Mouse (Mus musculus) liver, adult (tissue): Measurements from ENCODE around the gene Mmp24.
A peak's percentile ranks its signal among the peaks of the same experiment; 100 is the strongest.

Experiments
- GATA4 ChIP-seq: IDR thresholded peaks from 2 replicates; pipeline ENCODE4 v1.6.1; 2014; ENCODE audit warnings: mild to moderate bottlenecking, low read length; ENCODE audit not compliant: insufficient replicate concordance

Gene Mmp24

DNA sequence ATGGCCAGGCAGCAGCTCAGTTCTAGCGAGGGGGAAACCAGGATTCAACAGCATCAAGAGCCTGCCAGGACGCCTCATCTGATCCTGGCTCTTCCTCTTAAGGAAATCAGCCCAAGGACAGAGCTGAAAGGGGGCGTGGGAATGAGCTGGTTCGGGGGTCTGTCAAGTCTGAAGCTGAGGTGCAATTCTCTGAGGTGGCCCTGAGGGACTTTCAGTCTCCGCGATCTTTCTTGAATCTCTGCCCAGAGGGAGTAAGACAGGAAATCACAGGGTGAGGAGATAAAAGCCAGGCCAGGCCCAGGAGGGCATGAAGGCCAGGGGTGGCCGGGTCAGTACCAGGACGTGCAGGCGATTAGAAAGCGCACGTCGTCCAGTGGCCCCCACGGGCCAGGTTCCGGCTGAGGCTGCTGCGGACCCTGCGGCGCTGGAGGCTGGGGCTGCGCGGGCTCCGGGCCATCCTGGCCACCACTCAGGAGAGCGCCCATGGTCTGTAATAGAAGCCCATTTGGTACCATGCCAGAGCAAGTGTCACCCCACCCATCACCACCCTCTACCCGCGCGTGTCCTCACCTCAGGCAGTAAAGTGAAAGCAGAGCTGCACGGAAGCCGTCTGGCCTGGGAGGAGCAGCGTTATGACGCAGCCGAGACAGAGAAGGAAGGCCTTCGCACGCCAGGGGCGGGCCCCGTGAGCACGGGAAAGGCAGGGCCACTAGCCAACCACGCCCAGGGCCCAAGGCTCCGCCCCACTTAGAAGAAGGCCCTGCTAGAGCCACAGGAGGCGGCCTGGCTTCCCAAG lies 43.7 kb downstream of the Mmp24 start:
- peak; percentile 90; the same call in 1 of the 2 replicates for TF ChIP-seq GATA4

DNA sequence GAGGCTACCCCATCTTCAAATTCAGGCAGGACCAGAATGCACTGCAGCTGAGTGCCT lies 44.1 kb downstream of the Mmp24 start, which contains the start of gene BC029722:
TSS of gene BC029722 (minus strand) at position 35 of the 57 bp plus-strand sequence.
- TF ChIP-seq GATA4, result no peak

DNA sequence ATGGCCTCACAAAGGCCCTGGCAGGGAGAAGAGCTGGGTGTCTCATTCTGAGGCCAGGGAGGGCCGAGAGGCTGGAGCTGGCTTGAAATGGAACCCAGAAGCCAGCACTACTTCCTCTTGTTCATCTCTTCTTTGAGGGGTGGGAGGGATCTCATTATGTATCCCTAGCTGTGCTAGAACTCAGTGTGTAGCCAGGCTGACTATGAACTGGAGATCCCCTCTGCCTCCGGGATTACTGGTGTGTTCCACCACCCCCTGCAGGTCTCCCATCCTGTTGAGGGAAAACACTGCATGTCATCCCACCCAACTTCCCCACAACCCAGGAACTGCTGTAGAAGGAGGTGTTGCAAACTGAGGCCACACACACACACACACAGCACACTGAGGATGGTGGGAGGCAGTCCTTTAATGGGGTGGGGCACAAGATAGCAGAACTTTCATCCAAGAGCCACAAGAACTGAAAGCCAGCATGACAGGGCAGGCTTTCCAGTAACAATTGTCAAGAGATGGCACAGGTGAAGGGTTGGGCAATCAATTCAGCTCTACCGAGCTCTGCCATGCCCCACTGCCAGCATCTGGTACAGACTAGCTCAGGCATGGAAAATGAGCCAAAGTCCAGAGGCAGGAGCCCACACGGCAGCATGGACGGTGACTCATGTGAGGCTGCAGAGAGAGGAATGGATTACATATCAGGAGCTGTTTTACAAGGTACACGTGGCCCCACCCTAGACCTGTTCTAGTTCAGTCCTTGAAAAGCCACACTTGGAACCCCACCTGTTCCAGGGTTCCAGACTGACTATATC lies 44.5 kb downstream of the Mmp24 start:
- no peak for TF ChIP-seq GATA4

DNA sequence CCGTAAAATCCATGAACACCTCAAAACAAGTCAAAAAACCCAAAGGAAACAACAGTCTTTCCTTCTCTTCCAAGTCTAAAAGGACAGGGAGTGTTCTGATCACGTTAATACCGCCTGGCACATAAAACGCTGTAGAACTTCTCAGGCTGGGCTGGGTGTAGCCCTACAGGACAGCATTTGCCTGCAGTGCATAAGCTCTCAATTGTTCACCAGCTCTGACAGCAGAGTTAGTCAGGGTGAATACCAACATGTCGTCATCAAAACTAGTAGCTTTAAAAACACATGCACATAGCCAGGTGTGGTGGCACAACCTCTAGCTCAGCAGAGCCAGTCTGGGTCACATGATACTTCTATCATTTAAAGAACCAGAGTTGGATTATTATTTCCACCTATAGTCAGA lies 45.6 kb downstream of the Mmp24 start:
- TF ChIP-seq GATA4, result no peak

DNA sequence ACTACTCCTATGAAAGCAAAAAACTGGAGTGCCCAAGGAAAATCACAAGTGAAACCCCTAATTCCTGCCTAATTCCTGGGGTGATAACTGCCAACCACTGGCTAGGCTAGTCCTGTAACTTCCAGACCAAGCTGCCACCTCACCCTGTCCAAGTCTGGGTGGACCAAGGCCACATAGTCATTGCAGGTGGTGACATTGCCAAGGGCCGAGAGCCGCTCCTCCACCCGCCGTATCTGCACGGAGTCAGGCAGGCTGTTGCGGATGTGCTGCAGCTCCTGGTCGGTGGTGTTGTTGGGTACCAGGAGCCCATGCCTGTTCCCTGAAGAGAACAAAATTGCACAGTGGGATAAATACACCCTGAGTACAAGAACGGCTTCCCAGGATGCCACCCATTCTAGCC lies 48.6 kb downstream of the Mmp24 start:
- TF ChIP-seq GATA4, result no peak

DNA sequence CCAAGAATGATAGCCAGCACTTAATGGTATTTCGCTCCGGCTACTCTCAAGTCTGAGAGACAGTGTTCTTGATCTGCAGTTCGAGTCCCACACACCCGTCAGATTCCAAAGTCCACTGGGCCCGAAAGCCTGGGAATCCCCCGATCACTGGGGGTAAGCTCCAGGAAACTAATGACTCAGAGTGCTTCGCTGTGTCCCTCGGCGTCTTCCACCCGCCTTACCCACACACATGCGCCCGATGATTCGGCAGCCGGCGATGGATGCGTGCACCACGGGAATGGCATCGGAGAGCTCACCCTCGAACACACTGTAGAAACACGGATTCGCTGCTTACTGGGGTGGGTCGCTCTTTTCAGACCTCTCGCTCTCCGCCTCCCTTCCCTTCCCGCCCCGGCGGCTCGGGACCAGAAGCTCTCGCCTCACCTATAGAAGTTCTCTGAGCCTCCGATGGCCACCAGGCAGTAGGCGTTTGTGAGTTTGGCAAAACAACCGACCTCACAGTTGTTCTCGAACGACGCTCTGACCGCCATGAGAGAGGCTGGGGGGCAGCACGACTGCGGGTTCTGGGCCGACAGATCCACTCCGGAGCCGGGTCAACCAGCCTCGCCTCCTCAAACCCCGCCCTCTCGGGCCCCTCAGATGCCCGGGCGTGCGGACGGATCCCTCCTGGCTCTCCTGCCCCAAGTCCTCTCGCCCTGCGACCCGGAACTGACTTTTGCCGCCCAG lies 50.9 kb downstream of the Mmp24 start:
- TF ChIP-seq GATA4, result no peak

DNA sequence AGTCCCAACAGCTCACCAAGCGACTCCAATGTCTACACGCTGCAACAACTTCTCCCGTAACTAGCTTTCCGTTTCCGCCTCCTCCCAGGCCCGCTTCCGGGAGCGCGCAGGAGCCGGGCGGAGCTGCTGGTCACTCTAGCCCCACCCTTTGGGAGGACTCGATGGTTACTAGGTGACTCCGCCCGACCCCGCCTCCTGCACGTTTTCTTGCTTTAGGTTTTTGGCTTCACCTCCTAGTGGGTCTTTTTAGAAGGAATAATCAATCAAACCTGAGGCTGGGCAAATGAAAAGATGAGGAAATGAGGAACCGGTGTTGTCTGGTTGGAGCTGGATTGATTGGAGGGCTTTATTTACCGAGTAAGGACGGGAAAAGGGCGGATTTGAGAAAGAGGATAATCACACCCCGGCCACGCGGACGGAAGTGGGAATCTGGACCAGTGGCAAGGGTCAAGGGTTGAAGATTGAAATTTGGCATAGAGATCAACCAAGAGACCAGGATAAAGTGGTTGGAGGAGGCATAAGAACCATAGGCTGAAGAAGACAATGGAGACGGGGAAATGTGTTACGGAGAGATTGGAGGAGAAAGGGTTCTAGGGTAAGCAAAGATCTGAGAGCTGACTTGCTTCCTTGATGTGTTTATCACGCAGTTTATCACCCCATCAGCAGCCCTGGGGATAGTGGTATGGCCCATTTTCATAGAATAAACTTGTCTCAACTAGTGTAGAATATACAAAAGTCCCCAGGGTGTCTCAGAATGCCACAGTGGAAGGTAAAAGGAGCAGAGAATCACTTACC lies 51.7 kb downstream of the Mmp24 start, which contains the start of gene Eif6:
TSS of gene Eif6 (minus strand) at position 296 of the 795 bp plus-strand sequence.
- TF ChIP-seq GATA4, result peak; percentile 14; the same call in 1 of the 2 replicates

DNA sequence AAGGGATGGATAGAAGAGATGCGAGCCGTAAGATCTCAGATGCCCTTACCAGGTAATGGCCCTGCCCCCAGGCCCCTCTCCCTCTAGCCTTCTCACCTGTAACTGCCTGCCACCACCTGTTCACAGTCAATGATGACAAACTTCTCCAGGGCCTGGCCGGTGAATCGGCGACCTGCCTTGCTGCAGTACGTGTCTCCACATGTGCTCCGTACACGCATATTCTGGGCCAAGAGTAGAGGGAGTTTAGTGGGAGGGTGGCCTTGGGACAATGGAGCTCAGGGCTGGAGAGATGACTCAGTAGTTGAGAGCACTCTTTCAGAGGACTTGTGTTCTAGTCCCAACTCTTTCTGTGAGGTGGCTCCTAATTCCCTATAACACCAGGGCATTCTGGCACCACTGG lies 55.7 kb downstream of the Mmp24 start:
- TF ChIP-seq GATA4, result no peak

DNA sequence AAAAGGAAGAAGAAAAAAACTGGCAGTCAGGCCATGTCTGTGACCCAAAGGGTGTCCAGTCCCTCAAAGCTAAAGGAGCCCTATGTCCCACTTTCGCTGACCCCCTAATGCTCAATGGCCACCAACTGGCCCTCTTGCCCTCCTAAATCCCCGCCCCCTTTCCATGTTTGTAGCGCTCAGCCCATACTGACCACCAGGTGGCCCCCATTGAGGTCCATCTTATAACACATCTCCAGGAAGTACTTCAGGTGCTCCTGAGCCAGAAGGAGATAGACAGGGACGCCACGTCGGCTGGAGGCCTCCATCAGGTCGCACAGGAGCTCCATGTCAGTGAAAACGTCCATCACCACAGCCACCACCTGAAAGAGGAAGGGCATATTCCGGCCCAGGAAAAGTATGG lies 56.2 kb downstream of the Mmp24 start:
- TF ChIP-seq GATA4, result no peak

DNA sequence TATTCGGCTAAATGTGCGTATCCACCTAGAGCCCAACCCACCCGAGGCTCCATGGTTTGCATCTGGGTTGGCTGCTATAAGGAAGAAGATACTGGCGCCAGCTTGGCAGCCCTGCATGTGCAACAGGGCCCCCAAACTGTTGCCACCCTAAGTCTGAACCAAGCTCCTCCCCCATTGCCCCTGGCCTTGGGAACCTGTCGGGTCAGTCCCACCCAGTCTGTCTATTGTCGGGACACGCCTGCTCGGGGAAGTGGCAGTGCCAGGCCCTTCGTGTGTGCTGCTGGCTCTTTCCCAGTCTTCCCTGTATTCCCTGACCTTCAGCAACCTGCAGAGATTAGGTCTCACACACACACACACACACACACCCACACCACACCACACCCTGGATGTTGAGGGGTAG lies 59.6 kb downstream of the Mmp24 start, which contains the start of gene Fam83c:
TSS of gene Fam83c (minus strand) at position 123 of the 400 bp plus-strand sequence.
- no peak for TF ChIP-seq GATA4

DNA sequence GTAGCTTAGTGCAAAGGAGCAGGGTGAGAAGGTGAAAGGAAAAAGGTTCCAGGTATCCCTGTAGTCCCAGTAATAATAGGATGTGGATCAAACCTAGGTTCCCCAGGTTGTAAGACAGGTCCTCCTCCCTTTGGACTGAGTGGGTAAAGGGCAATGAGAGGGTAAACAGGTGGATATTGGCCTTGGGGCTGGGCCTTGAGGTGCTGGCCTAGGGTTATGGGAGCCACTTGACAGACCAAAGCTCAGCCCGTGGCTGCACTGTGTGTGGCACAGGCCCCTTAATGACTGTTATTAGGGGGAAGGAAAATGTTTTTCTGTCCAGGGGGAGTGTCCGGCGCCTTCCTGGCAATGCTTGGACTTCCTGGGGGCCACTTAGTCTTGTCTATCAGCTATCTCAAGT lies 62.8 kb downstream of the Mmp24 start:
- TF ChIP-seq GATA4, result no peak

DNA sequence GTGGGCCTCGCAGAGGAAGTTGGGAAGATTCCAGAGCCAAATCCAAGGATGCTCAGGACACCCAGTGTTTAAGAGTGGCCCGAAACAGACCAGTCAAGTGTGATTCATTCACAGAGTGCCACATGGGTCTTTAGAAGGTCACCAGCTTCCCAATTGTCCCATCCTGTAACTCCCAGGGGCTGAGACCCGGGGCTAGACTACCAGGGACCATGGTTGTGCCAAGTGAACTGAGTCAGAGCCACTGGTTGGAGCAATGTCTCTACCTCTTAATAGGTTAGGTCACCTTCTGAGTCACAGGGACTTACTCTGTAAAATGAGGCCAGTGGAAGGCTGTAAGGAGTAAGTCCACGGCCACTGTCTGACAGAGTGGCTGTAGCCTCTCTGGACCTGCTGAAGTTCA lies 63.8 kb downstream of the Mmp24 start:
- TF ChIP-seq GATA4, result no peak

DNA sequence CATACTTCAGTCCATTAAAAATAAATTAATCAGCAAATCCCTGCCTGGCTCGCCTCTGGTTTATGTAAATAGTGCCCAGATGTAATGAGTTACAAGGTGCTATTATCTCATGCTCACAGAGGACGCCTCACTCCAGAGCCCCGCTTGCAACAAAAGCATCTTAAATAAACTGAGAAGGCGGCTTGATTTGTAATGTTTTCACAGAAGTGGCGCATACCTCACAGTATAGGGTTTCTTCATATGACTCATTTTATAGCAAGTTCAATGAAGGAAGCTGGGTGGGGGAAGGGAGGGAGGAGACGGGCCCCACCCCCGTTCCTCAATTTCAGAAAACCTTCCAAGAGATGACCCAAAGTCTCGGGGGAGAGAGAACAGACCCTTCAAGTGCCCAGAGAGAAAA lies 71.8 kb downstream of the Mmp24 start:
- no peak for TF ChIP-seq GATA4

DNA sequence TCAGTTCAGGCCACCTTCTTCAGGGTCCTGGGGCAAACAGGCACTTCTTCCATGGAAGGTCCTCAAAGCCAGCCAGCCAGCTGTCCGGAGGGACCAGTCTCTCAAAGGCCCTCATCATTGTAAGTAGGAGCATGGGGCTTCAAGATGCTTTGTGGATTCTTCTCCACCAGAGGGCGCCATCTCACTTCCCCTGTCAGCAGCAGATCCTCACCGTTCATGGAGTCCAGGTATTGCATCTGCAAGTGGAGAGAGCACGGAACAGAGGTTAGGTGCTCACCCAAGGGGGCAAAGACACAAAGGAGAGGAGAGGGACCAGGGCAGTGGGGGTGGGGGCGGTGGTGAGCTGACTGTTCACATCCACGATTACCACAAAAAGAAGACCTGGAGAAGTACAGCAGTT lies 73.1 kb downstream of the Mmp24 start:
- TF ChIP-seq GATA4, result no peak

DNA sequence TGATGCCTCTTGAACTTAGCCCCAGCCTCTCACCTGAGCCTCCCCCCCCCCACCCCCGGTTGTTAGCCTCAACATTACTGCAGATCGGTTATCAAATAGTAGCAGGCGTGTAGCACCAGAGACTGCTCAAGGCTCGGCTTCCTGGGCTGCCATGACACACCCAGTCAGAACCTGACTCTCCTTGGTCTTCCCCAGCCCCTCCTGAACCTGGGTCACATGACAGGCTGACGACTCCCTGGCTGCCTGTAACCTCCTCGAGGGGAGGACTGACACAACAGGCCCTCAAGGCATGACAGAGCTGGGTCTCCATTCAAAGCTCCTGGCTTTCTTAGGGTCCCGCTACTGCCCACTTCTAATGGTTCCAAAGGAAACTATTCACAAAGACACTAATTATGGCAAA lies 74.3 kb downstream of the Mmp24 start:
- TF ChIP-seq GATA4, result no peak
